Mouse (Mus musculus) midbrain, embryonic 16.5 days (tissue): ENCODE measurements around the gene Hoxd10. TPM values are rescaled to one million over a fixed set of nuclear protein-coding genes. Genes with fewer than 3 reads are reported as not detected.

ENCODE experiments used
- ATAC-seq: fragments of 200-750 bp; cut with Nextera tagmentation; 2 replicates; pipeline ENCODE4 v1.8.0; 2017; ENCODE audit warnings: moderate TSS enrichment
- H3K27ac ChIP-seq: fragments of 300-500 bp; sonication (generic); 2 replicates; pipeline ENCODE4 v1.5.1; 2014; ENCODE audit warnings: mild to moderate bottlenecking, low read length, mixed read lengths
- H3K27me3 ChIP-seq: fragments of 300-500 bp; sonication (generic); 2 replicates; pipeline ENCODE4 v1.6.1; 2014; ENCODE audit warnings: low read depth, low read length, mixed read lengths; ENCODE audit not compliant: control insufficient read depth, insufficient read depth
- H3K36me3 ChIP-seq: fragments of 300-500 bp; sonication (generic); 2 replicates; pipeline ENCODE4 v1.6.1; 2014; ENCODE audit warnings: mild to moderate bottlenecking, low read length, moderate library complexity, mixed read lengths; ENCODE audit not compliant: control insufficient read depth, insufficient read depth
- H3K4me1 ChIP-seq: fragments of 300-500 bp; sonication (generic); 2 replicates; pipeline ENCODE4 v1.6.1; 2014; ENCODE audit warnings: mild to moderate bottlenecking, low read length, mixed read lengths; ENCODE audit not compliant: control insufficient read depth, insufficient read depth
- H3K4me2 ChIP-seq: fragments of 300-500 bp; sonication (generic); 2 replicates; pipeline ENCODE4 v1.6.1; 2014; ENCODE audit warnings: mild to moderate bottlenecking, low read length, mixed read lengths
- H3K4me3 ChIP-seq: fragments of 300-500 bp; sonication (generic); 2 replicates; pipeline ENCODE4 v1.5.1; 2014; ENCODE audit warnings: low read depth, mild to moderate bottlenecking, low read length, moderate library complexity, mixed read lengths
- H3K9ac ChIP-seq: fragments of 300-500 bp; sonication (generic); 2 replicates; pipeline ENCODE4 v1.6.1; 2014; ENCODE audit warnings: low read depth, low read length, mixed read lengths
- H3K9me3 ChIP-seq: fragments of 300-500 bp; sonication (generic); replicated peaks from 2 replicates; pipeline ENCODE4 v1.6.1; 2014; ENCODE audit warnings: mild to moderate bottlenecking, low read length, mixed read lengths; ENCODE audit not compliant: control insufficient read depth, poor library complexity, severe bottlenecking
- WGBS: fragments of 180-500 bp; shearing (Covaris S2); extraction: QIAGEN DNeasy Blood & Tissue Kit; methylation state at CpG from one replicate; pipeline ENCODE4 v1.1.7; 2014; 5-methylcytosine and 5-hydroxymethylcytosine counted together
- polyA plus RNA-seq: library from polyadenylated mRNA; unstranded; fragments of >200 nt; fragmentation: Nextera tagmentation; extraction: Ambion mirVana; gene quantifications from 2 replicates; pipeline ENCODE4 v1.2.1, GENCODE M21; 2015

Gene Hoxd10
- polyA plus RNA-seq: not detected in 2 replicates

- Histone ChIP-seq H3K9me3 (no peaks in the 10 kb centered on the region), H3K36me3 (no peaks in the 10 kb centered on the region), H3K9ac (no peak within 1 kb of the TSS), H3K27ac (no peak within 1 kb of the TSS), H3K4me2 (no peak within 1 kb of the TSS), H3K4me1 (no peaks in the 10 kb centered on the region), H3K4me3 (no peak within 1 kb of the TSS), H3K27me3 (peaks cover 85% of the 10 kb centered on the region)
- WGBS: 1% methylated on average over 56 of the region's 56 CpGs
- peak; percentile 48; the same call in 1 of the 2 replicates for ATAC-seq
Measured at GRCm38 (mm10) chr2:74691022-74691951, at the start of gene Hoxd10. TSS of gene Hoxd10 (plus strand) at chr2:74691924.

DNA sequence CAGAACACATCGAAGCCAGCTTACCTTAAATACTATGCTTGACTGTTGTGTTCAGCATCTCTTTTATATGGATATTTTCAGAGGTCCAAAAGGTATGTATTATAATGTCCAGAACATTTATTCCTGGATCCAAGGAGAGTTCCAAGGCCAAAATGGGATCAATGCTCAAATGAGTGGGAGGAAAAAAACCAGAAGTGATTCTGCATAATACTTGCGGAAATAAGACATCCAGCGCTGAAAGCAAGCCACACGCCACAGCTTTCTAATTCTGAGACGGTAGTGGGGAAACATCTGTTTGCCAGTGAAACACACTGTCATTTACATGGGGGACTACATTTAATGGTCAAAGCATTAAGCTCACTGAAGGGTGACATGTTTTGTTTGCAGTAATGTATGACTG is 49.3 kb upstream of the Hoxd10 start:
- no peak overlapping the region for H3K4me2 ChIP-seq
- no peaks in the 10 kb centered on the region for H3K4me1 ChIP-seq
- H3K27ac ChIP-seq: no peak overlapping the region
- no peak overlapping the region for H3K4me3 ChIP-seq
- peaks cover 46% of the 10 kb centered on the region for H3K27me3 ChIP-seq
- WGBS: 66% methylated on average over 5 of the region's 5 CpGs
- no peak for ATAC-seq
- no peaks in the 10 kb centered on the region for H3K9me3 ChIP-seq
- no peak overlapping the region for H3K9ac ChIP-seq
- no peaks in the 10 kb centered on the region for H3K36me3 ChIP-seq

GRCm38 (mm10) chr2:74645631-74646030 is 46.1 kb upstream of the Hoxd10 start:
- Histone ChIP-seq H3K4me1 (no peaks in the 10 kb centered on the region), H3K27me3 (peaks cover 63% of the 10 kb centered on the region), H3K9me3 (no peaks in the 10 kb centered on the region), H3K9ac (no peak overlapping the region), H3K4me2 (no peak overlapping the region), H3K27ac (no peak overlapping the region), H3K4me3 (no peak overlapping the region), H3K36me3 (no peaks in the 10 kb centered on the region)
- 88% methylated on average over 3 of the region's 3 CpGs for WGBS
- no peak for ATAC-seq

GRCm38 (mm10) chr2:74647082-74647864 is 44.5 kb upstream of the Hoxd10 start:
- Histone ChIP-seq H3K4me1 (no peaks in the 10 kb centered on the region), H3K9me3 (no peaks in the 10 kb centered on the region)

GRCm38 (mm10) chr2:74652996-74653340 is 38.8 kb upstream of the Hoxd10 start:
- Histone ChIP-seq H3K36me3 (no peaks in the 10 kb centered on the region), H3K4me1 (peaks cover 6% of the 10 kb centered on the region), H3K4me3 (no peak overlapping the region), H3K9ac (no peak overlapping the region), H3K4me2 (no peak overlapping the region), H3K27me3 (peaks cover 52% of the 10 kb centered on the region), H3K9me3 (no peaks in the 10 kb centered on the region), H3K27ac (no peak overlapping the region)
- WGBS: 37% methylated on average over 2 of the region's 2 CpGs
- ATAC-seq: no peak

More at GRCm38 (mm10) chr2:74647082-74647864, 44.5 kb upstream of the Hoxd10 start:
- Histone ChIP-seq H3K36me3 (no peaks in the 10 kb centered on the region), H3K4me3 (no peak overlapping the region), H3K27ac (no peak overlapping the region), H3K4me2 (no peak overlapping the region), H3K27me3 (peaks cover 72% of the 10 kb centered on the region), H3K9ac (no peak overlapping the region)
- WGBS: 16% methylated on average over 7 of the region's 7 CpGs
- no peak for ATAC-seq

GRCm38 (mm10) chr2:74653781-74654535 is 37.8 kb upstream of the Hoxd10 start:
- no peak overlapping the region for H3K4me3 ChIP-seq
- ATAC-seq: no peak

GRCm38 (mm10) chr2:74654743-74655419 is 36.8 kb upstream of the Hoxd10 start:
- 2% methylated on average over 20 of the region's 20 CpGs for WGBS
- Histone ChIP-seq H3K27me3 (peaks cover 43% of the 10 kb centered on the region), H3K9ac (no peak overlapping the region), H3K4me3 (no peak overlapping the region), H3K9me3 (no peaks in the 10 kb centered on the region), H3K27ac (no peak overlapping the region), H3K4me1 (peaks cover 6% of the 10 kb centered on the region), H3K4me2 (no peak overlapping the region), H3K36me3 (no peaks in the 10 kb centered on the region)
- ATAC-seq: no peak

More at GRCm38 (mm10) chr2:74653781-74654535, 37.8 kb upstream of the Hoxd10 start:
- 10% methylated on average over 17 of the region's 17 CpGs for WGBS
- Histone ChIP-seq H3K36me3 (no peaks in the 10 kb centered on the region), H3K9me3 (no peaks in the 10 kb centered on the region), H3K9ac (no peak overlapping the region), H3K4me1 (peaks cover 6% of the 10 kb centered on the region), H3K4me2 (no peak overlapping the region), H3K27ac (no peak overlapping the region), H3K27me3 (peaks cover 47% of the 10 kb centered on the region)

DNA sequence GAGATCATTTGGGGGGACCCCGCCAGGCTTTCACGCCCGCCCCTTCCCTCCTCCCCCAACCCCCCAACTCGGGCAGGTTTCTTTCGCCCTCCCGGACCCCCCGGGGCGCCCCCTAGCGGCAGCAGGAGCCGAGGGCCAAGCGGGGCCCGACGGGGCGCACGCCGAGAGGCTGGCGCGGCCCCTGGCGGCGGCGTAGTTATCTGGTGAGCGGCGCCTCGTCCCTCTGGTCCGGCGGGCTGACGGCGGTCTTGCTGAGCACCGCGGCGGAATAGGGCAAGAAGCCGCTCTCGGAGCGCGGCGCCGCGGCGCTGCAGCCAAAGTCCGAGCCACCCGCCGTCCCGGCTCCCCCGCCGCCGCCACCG is 36.3 kb upstream of the Hoxd10 start:
- Histone ChIP-seq H3K27ac (no peak overlapping the region), H3K27me3 (peaks cover 38% of the 10 kb centered on the region), H3K4me1 (peaks cover 6% of the 10 kb centered on the region), H3K9me3 (no peaks in the 10 kb centered on the region), H3K4me2 (peak overlapping the region; percentile 51), H3K36me3 (no peaks in the 10 kb centered on the region), H3K4me3 (peak overlapping the region; percentile 30), H3K9ac (peak overlapping the region; percentile 33)
- ATAC-seq: no peak
- WGBS: under 1% methylated on average over 40 of the region's 47 CpGs
